Mouse (Mus musculus): ENCODE measurements at regions not wholly inside any gene's neighbourhood (a gene's known extent, or its start where the extent isn't known, plus 50 kb on each side); places are given as distances from the start of the nearest gene placed in this dataset.

- Histone ChIP-seq H3K4me3 (no peak overlapping the region), H3K27me3 (ENCODE audit: control insufficient read depth, insufficient read depth, low read length) (no peaks in the 10 kb centered on the region), H3K9ac (ENCODE audit: low read depth, low read length) (no peak overlapping the region), H3K36me3 (ENCODE audit: control insufficient read depth, insufficient read depth, low read length) (no peaks in the 10 kb centered on the region; the same call in 1 of the 2 replicates), H3K4me1 (ENCODE audit: control insufficient read depth, insufficient read depth, low read length) (no peaks in the 10 kb centered on the region), H3K79me2 (replicated peaks; ENCODE audit: control insufficient read depth, insufficient read depth, low read length) (no peaks in the 10 kb centered on the region), H3K27ac (no peak overlapping the region)
- intact Hi-C loops (cut with DNase I), result no loop called here
- WGBS, result 20% methylated on average over 1 of the region's 1 CpGs
- no peak for TF ChIP-seq CTCF (IDR thresholded peaks at IDR 0.05)
- no peak for TF ChIP-seq POLR2A (IDR thresholded peaks at IDR 0.05; ENCODE audit: insufficient read depth, low read depth, low read length)
- no peak for TF ChIP-seq EP300 (IDR thresholded peaks at IDR 0.05; ENCODE audit: insufficient read depth, low read depth, low read length)
- DNase-seq, result no peak
These were observed 52.9 kb upstream of the Slc24a5 start for GRCm38 (mm10) chr2:125015007-125015406.

- H3K27me3 ChIP-seq (ENCODE audit: control insufficient read depth, insufficient read depth, low read length), result no peaks in the 10 kb centered on the region
- WGBS, result 67% methylated on average over 1 of the region's 1 CpGs
- no peaks in the 10 kb centered on the region for H3K4me1 ChIP-seq (ENCODE audit: control insufficient read depth, insufficient read depth, low read length)
- no peaks in the 10 kb centered on the region for H3K79me2 ChIP-seq (replicated peaks; ENCODE audit: control insufficient read depth, insufficient read depth, low read length)
- H3K9ac ChIP-seq (ENCODE audit: low read depth, low read length), result no peak overlapping the region
- DNase-seq, result no peak
- intact Hi-C loops (cut with DNase I), result no loop called here
- TF ChIP-seq POLR2A (IDR thresholded peaks at IDR 0.05; ENCODE audit: insufficient read depth, low read depth, low read length), result no peak
- TF ChIP-seq CTCF (IDR thresholded peaks at IDR 0.05), result no peak
- TF ChIP-seq EP300 (IDR thresholded peaks at IDR 0.05; ENCODE audit: insufficient read depth, low read depth, low read length), result no peak
- H3K27ac ChIP-seq, result no peak overlapping the region
- H3K4me3 ChIP-seq, result no peak overlapping the region
- no peaks in the 10 kb centered on the region; the same call in 1 of the 2 replicates for H3K36me3 ChIP-seq (ENCODE audit: control insufficient read depth, insufficient read depth, low read length)
These were observed 51.0 kb upstream of the Slc24a5 start for GRCm38 (mm10) chr2:125016946-125017345.
